Mouse (Mus musculus) MEL (cell line): ENCODE measurements around the gene Fbxo41. TPM values are rescaled to one million over a fixed set of nuclear protein-coding genes. Genes with fewer than 3 reads are reported as not detected.

Experiments used
- DNase-seq: peaks from one replicate; pipeline ENCODE4 v3.0.0; 2011; ENCODE audit warnings: low read depth, low spot score
- H3K27ac ChIP-seq: 2 replicates; pipeline ENCODE4 v1.5.1; 2012; ENCODE audit warnings: low read depth, mild to moderate bottlenecking, control low read depth, low read length, moderate library complexity; ENCODE audit not compliant: control insufficient read depth
- H3K27me3 ChIP-seq, 2 experiments: fragments of 150-350 bp in 1 of 2; sonication (generic) in 1 of 2; 2 replicates each; pipeline ENCODE4 v1.6.1; 2012; ENCODE audit warnings: low read length in 2 of 2, mild to moderate bottlenecking in 2 of 2, improper control_type of control experiment in 1 of 2, moderate library complexity in 1 of 2; ENCODE audit not compliant: insufficient read depth in 2 of 2, control insufficient read depth in 1 of 2
- H3K36me3 ChIP-seq, 2 experiments: 2 replicates each; pipeline ENCODE4 v1.6.1; 2012 to 2014; ENCODE audit warnings: low read length in 2 of 2, improper control_type of control experiment in 1 of 2, inconsistent platforms in 1 of 2, mild to moderate bottlenecking in 1 of 2; ENCODE audit not compliant: insufficient read depth in 2 of 2, control insufficient read depth in 1 of 2
- H3K4me1 ChIP-seq, 2 experiments: fragments of 150-350 bp in 1 of 2; sonication (generic) in 1 of 2; 2 replicates each; pipeline ENCODE4 v1.6.1; 2012; ENCODE audit warnings: low read length in 2 of 2, improper control_type of control experiment in 1 of 2, mild to moderate bottlenecking in 1 of 2; ENCODE audit not compliant: insufficient read depth in 2 of 2, control insufficient read depth in 1 of 2
- H3K4me3 ChIP-seq, 2 experiments: fragments of 150-350 bp in 1 of 2; sonication (generic) in 1 of 2; 2 replicates each; pipeline ENCODE4 v1.5.1; 2012; ENCODE audit warnings: low read depth in 2 of 2, low read length in 2 of 2, mild to moderate bottlenecking in 2 of 2, moderate library complexity in 2 of 2, control low read depth in 1 of 2, improper control_type of control experiment in 1 of 2; ENCODE audit not compliant: control insufficient read depth in 1 of 2, insufficient read depth in 1 of 2
- H3K79me2 ChIP-seq: 2 replicates; pipeline ENCODE4 v1.6.1; 2012; ENCODE audit warnings: mild to moderate bottlenecking, low read length, moderate library complexity; ENCODE audit not compliant: control insufficient read depth, poor library complexity, insufficient read depth
- H3K9ac ChIP-seq: 2 replicates; pipeline ENCODE4 v1.6.1; 2012; ENCODE audit warnings: low read depth, mild to moderate bottlenecking, control low read depth, low read length, moderate library complexity; ENCODE audit not compliant: control insufficient read depth, poor library complexity, severe bottlenecking
- H3K9me3 ChIP-seq: fragments of 150-350 bp; sonication (generic); replicated peaks from 2 replicates; pipeline ENCODE4 v1.6.1; 2012; ENCODE audit warnings: mild to moderate bottlenecking, low read length, improper control_type of control experiment, moderate library complexity; ENCODE audit not compliant: insufficient read depth
- POLR2A ChIP-seq, 2 experiments: IDR thresholded peaks; 2 replicates each; pipeline ENCODE4 v1.6.1; 2011 to 2012; ENCODE audit warnings: low read length in 2 of 2, mild to moderate bottlenecking in 2 of 2, control low read depth in 1 of 2, improper control_type of control experiment in 1 of 2, low read depth in 1 of 2, moderate library complexity in 1 of 2; ENCODE audit not compliant: control insufficient read depth in 1 of 2, insufficient read depth in 1 of 2, poor library complexity in 1 of 2
- polyA plus RNA-seq, 2 experiments: library from polyadenylated mRNA; stranded (reverse) in 1 of 2; unstranded in 1 of 2; fragments of >175 nt in 1 of 2; fragments of >200 nt in 1 of 2; gene quantifications; 2 replicates each; pipeline versions ENCODE4 v1.2.1 to v1.2.4; 2012; ENCODE audit warnings: low replicate concordance in 2 of 2, low read depth in 1 of 2; ENCODE audit not compliant: insufficient read length in 2 of 2, insufficient read depth in 1 of 2, missing spikeins in 1 of 2
- total RNA-seq: library from RNA; depleted of rRNA; stranded (reverse); fragments of 300-350 nt; gene quantifications from 2 replicates; pipeline ENCODE4 v1.2.3, GENCODE M21; 2012; rRNA removed

The Fbxo41 gene
- total and polyA plus RNA-seq, 3 experiments, result 0.01 to 0.04 TPM; not detected in 1

DNA sequence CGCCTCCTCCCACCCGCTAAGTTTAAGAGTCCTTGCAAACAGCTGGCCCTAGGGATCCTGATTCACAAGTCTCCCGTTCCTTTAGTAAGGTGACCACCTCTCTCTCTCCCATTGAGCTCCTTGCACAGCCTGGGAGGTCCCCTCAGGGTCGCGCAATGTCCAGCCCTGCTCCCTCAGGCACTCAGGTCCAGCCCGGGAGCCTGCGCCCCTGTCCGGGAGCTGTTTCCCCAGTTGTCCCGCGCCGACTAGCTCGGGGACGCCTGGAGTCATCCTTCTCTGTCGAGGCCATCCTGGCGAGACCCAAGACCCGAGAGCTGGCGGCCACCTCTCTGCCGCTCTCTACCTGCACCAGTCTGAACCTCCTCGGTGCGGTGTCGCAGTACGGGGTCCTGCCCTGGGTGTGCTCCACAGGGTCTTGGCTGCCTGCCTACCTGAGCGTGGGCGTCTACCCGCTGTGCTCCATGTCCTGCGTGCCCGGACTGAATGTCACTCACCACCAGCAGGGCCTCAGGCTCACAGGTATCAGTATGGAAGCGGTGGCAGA, 78.9 kb downstream of the Fbxo41 start, which contains the start of gene Noto:
Gene Noto (plus strand): TSS at position 51 of the 544 bp plus-strand sequence.
- Histone ChIP-seq H3K27ac (no peak within 1 kb of the TSS), H3K9ac (no peak within 1 kb of the TSS), H3K36me3 (no peaks in the 10 kb centered on the region), H3K4me1 (no peaks in the 10 kb centered on the region), H3K9me3 (no peaks in the 10 kb centered on the region), H3K79me2 (no peaks in the 10 kb centered on the region), H3K27me3 (peaks cover 6 to 21% of the 10 kb centered on the region in 2 experiments), H3K4me3 (no peak within 1 kb of the TSS)
- no peak for DNase-seq
- no peak for TF ChIP-seq POLR2A (IDR thresholded peaks at IDR 0.05; ENCODE audit: control insufficient read depth in 1 of 2, insufficient read depth in 1 of 2, low read depth in 1 of 2, low read length in 2 of 2, poor library complexity in 1 of 2)

Other genes starting within 250 kb of the Fbxo41 start
- gene Sfxn5, start 169.6 kb downstream of the Fbxo41 start, total RNA-seq, result 1.8 and 2.0 TPM in 2 replicates
- 1 to 10 TPM in 1 of 2 experiments, not detected in 1; 3.0 TPM for gene Sfxn5, start 169.6 kb downstream of the Fbxo41 start, polyA plus RNA-seq
- gene Rab11fip5, start 128.4 kb downstream of the Fbxo41 start, total RNA-seq, result 3.1 and 3.3 TPM in 2 replicates
- gene Rab11fip5, start 128.4 kb downstream of the Fbxo41 start, polyA plus RNA-seq, result 1 to 10 TPM in 1 of 2 experiments, not detected in 1; 8.5 TPM
- gene Noto, start 79.1 kb downstream of the Fbxo41 start, total RNA-seq, result not detected in 2 replicates
- not detected for gene Noto, start 79.1 kb downstream of the Fbxo41 start, polyA plus RNA-seq
- gene Smyd5, start 71.0 kb downstream of the Fbxo41 start, total RNA-seq, result 82.5 and 102 TPM in 2 replicates
- 100 to 1,000 TPM in 1 of 2 experiments, not detected in 1; 113 TPM for gene Smyd5, start 71.0 kb downstream of the Fbxo41 start, polyA plus RNA-seq
- 660 and 731 TPM in 2 replicates for gene Cct7, start 51.5 kb downstream of the Fbxo41 start, total RNA-seq
- gene Cct7, start 51.5 kb downstream of the Fbxo41 start, polyA plus RNA-seq, result 100 to 1,000 TPM; 222 to 660 TPM
- 29.3 and 33.6 TPM in 2 replicates for gene Pradc1, start 51.0 kb downstream of the Fbxo41 start, total RNA-seq
- gene Pradc1, start 51.0 kb downstream of the Fbxo41 start, polyA plus RNA-seq, result 10 to 100 TPM in 1 of 2 experiments, not detected in 1; 47.9 TPM
- not detected in 2 replicates for gene Egr4, start 10.6 kb upstream of the Fbxo41 start, total RNA-seq
- not detected for gene Egr4, start 10.6 kb upstream of the Fbxo41 start, polyA plus RNA-seq
- gene Alms1, start 84.5 kb upstream of the Fbxo41 start, total RNA-seq, result 8.8 and 9.0 TPM in 2 replicates
- gene Alms1, start 84.5 kb upstream of the Fbxo41 start, polyA plus RNA-seq, result 10 to 100 TPM in 1 of 2 experiments, 1 to 10 TPM in 1; 7.5 to 47.3 TPM
- gene Nat8f7, start 210.2 kb upstream of the Fbxo41 start, total RNA-seq, result not detected in 2 replicates
- gene Nat8f7, start 210.2 kb upstream of the Fbxo41 start, polyA plus RNA-seq, result not detected